Mouse (Mus musculus) cortical plate, adult 2 months (tissue): ENCODE data around the gene Fam171a2.

Experiments
- CTCF ChIP-seq: fragments of 200-500 bp; IDR thresholded peaks from 2 replicates; pipeline ENCODE4 v1.5.1; 2011; ENCODE audit warnings: mild to moderate bottlenecking, control low read depth, low read length; ENCODE audit not compliant: insufficient read depth; ENCODE audit errors: extremely low read depth
- POLR2A ChIP-seq: fragments of 200-500 bp; IDR thresholded peaks from 2 replicates; pipeline ENCODE4 v1.6.1; 2011; ENCODE audit warnings: mild to moderate bottlenecking, low read length, control low read depth; ENCODE audit not compliant: insufficient read depth; ENCODE audit errors: extremely low read depth

DNA sequence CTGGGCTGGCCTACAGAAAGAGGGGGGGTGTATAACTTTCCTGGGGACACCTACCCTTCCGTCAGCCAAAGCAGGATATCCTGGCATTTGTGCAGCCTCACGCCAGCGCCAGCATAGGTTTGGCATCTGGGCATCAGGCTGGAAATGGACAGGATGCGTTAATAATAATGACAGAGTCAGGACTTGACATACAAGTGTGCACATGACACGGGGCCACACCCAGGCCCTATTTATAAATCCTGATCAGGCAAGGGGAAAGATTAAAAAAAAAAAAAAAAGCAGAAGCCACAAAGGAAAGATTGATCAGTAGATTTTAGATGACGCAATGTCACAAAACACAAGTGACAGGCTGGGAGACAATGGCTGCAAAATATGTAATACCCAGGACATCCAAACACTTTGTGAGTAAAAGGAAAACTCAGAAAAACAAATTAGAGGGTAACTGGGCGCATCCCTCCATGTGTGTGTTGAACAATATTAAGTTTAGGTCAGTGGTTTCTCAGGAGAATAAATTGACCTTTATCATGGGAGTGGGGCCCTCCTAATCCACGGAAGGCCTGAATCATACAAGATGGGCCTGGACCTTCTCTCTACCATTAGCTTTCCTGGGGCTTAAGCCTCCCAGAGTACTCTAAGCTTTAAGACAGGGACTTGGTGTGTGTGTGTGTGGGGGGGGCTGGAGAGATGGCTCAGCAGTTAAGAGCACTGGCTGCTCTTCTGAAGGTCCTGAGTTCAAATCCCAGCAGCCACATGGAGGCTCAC, 21.7 kb downstream of the Fam171a2 start:
- TF ChIP-seq POLR2A (no peak), CTCF (no peak)
